Mouse (Mus musculus) megakaryocyte, embryonic 14.5 days (primary cell): ENCODE measurements around the gene Adam10. TPM values are rescaled to one million over a fixed set of nuclear protein-coding genes. Genes with fewer than 3 reads are reported as not detected.

Experiments
- H3K27me3 ChIP-seq: replicated peaks from 2 replicates; pipeline ENCODE3; 2012; ENCODE audit warnings: inconsistent platforms
- H3K36me3 ChIP-seq: replicated peaks from 2 replicates; pipeline ENCODE3; 2012; ENCODE audit warnings: low read length, inconsistent platforms, mixed read lengths
- H3K4me1 ChIP-seq: 2 replicates; pipeline ENCODE4 v1.6.1; 2012; ENCODE audit warnings: inconsistent platforms
- H3K4me3 ChIP-seq: replicated peaks from 2 replicates; pipeline ENCODE3; 2012; ENCODE audit warnings: moderate library complexity, mild to moderate bottlenecking, inconsistent platforms
- H3K9me3 ChIP-seq: 2 replicates; pipeline ENCODE4 v1.6.1; 2012; ENCODE audit warnings: inconsistent platforms
- FLI1 ChIP-seq: IDR thresholded peaks from 2 replicates; pipeline ENCODE4 v1.6.1; 2012; ENCODE audit warnings: low read length, inconsistent platforms, mixed read lengths
- GATA1 ChIP-seq: IDR thresholded peaks from 3 replicates; pipeline ENCODE4 v1.6.1; 2012; ENCODE audit warnings: mixed read lengths, low read length, inconsistent platforms, borderline replicate concordance
- polyA plus RNA-seq: library from polyadenylated mRNA; stranded (reverse); fragments of >175 nt; gene quantifications from 2 replicates; pipeline ENCODE4 v1.2.3, GENCODE M21; 2012; ENCODE audit warnings: low replicate concordance; ENCODE audit not compliant: insufficient read depth

Adam10 gene
- polyA plus RNA-seq, 1 experiment: 25.9 TPM

DNA sequence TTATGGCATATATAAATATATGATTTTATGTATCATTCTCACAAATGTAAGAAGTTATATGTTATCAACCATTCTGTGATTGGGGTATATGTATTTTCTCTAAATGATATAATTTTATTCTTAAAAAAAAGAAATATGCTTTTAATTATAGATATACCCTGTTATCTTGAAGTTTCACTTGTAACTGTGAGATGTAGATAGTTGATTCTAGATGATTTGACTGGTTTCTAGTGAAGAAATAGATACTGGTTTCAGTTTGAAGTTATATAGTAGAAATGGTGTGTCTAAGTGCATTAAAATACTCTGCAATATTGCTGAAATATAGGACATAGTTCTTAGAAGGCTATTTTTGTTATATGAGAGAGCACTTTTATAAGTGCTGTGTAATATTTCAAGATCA is 11.8 kb downstream of the Adam10 start:
- TF ChIP-seq GATA1 (no peak), FLI1 (no peak)
- Histone ChIP-seq H3K9me3 (no peaks in the 10 kb centered on the region), H3K27me3 (no peaks in the 10 kb centered on the region), H3K4me3 (no peak overlapping the region), H3K36me3 (peaks cover 12% of the 10 kb centered on the region), H3K4me1 (peaks cover 95% of the 10 kb centered on the region)

DNA sequence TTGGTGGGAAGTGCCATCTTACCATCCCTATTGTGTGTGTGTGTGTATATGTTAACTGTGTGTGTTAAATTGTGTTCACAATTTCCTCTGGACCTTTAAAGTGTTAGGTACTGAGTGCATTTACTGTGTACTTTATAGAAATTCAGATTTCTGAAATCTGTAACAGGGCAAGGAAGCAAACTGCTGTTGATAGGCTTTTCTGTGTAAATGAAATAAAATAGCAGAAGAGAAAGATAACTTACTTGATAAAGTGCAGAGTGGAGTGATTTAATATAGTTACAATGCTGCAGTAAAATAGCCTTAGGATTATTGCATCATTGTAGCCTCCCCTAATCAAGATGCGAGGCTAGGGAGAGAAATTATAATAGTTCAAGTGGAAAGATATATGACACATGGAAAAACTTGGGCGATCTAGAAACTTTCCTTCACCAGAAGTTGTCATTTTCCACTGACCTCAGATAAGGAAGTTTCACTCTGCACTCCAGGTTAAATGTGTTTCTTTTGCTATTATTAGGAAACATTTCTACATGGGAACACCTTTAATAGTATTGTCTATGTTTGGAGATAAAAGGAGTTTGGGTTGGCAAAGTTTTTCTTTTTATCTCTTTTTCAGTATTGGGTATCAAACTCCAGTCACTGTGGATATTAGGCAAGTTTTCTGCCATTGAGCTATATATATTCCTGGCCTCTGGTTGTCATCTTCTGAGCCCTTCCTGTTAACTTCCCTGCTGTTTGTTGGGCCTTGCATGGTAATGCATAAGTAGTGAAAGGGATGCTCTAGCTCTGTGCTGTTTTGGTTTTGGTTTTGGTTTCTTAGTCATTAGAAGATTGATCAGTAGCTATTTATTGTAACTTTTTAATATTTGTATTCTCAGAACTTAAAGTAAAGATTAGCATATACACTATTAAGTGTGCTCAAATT is 13.2 kb downstream of the Adam10 start:
- H3K36me3 ChIP-seq: peaks cover 6% of the 10 kb centered on the region
- H3K4me1 ChIP-seq: peaks cover 94% of the 10 kb centered on the region
- H3K9me3 ChIP-seq: no peaks in the 10 kb centered on the region
- H3K27me3 ChIP-seq: no peaks in the 10 kb centered on the region
- peak overlapping the region; percentile 73 for H3K4me3 ChIP-seq
- no peak for TF ChIP-seq FLI1
- TF ChIP-seq GATA1: no peak

DNA sequence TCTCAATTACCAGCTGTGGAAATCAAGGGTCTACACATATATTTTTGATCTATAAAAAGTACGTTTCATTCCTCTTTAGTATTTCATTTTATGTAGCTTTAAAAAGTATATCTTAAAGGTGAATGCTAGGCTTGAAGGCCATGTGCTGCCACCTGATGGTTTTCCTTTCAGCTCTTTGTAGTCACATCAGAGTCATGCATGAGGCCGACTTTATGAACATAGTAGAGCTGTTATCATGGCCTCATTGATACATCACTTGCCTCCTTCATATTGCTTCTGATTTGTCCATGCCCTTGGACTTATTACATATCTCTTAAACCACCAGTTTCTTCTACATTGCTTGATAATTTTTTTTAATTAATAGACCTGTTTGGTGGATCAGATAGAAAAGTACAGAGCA is 16.9 kb downstream of the Adam10 start:
- peaks cover 24% of the 10 kb centered on the region for H3K36me3 ChIP-seq
- no peaks in the 10 kb centered on the region for H3K27me3 ChIP-seq
- H3K4me1 ChIP-seq: peaks cover 88% of the 10 kb centered on the region
- no peak overlapping the region for H3K4me3 ChIP-seq
- no peaks in the 10 kb centered on the region for H3K9me3 ChIP-seq
- no peak for TF ChIP-seq GATA1
- TF ChIP-seq FLI1: no peak

DNA sequence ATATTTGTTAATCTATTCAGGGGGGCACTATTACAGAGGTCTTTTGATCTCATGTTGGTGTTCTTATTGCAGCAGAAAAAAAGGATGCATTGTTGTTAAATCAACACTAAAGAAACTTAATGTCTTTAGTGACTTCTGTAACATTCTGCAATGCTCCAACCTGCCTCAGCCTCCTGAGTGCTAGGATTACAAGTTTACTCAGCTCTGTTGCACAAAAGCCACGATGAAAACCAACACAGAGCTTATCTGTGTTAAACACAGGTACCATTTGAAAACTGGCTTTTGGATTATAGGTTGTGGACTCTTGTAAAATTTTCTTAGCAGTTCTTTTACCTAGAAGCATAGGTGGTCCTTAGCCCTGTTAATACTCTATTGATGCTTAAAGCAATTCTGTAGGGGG is 19.3 kb downstream of the Adam10 start:
- TF ChIP-seq GATA1 (no peak), FLI1 (no peak)
- Histone ChIP-seq H3K4me3 (no peak overlapping the region), H3K4me1 (peaks cover 68% of the 10 kb centered on the region), H3K27me3 (no peaks in the 10 kb centered on the region), H3K36me3 (peaks cover 32% of the 10 kb centered on the region), H3K9me3 (no peaks in the 10 kb centered on the region)

DNA sequence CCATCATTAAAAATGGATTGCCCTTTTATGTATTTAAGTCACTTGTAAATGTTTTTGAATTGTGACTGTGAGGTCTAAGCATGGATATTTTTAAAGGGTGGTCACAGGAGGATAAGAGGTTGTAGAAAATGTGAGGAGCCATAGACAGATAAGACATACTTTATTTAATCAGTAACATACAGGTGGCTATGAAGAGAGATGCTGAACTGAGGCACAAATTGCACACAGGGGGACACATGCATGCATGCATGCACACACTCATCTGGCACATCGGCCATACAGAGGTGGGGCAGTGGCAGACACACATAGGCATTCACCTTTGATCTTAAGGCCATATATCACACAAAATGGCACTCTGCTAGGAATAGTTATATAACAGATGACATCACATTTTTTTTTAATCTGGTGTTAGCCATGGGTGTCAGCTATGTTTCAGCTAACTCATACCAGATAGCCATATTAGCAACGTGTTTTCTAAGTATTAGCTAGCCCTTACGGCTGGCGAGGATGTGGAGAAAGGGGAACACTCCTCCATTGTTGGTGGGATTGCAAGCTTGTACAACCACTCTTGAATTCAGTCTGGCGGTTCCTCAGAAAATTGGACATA is 24.9 kb downstream of the Adam10 start:
- no peaks in the 10 kb centered on the region for H3K9me3 ChIP-seq
- peaks cover 65% of the 10 kb centered on the region for H3K36me3 ChIP-seq
- TF ChIP-seq FLI1: no peak
- no peak for TF ChIP-seq GATA1
- peaks cover 41% of the 10 kb centered on the region for H3K4me1 ChIP-seq
- peak overlapping the region; percentile 50 for H3K4me3 ChIP-seq
- H3K27me3 ChIP-seq: no peaks in the 10 kb centered on the region

DNA sequence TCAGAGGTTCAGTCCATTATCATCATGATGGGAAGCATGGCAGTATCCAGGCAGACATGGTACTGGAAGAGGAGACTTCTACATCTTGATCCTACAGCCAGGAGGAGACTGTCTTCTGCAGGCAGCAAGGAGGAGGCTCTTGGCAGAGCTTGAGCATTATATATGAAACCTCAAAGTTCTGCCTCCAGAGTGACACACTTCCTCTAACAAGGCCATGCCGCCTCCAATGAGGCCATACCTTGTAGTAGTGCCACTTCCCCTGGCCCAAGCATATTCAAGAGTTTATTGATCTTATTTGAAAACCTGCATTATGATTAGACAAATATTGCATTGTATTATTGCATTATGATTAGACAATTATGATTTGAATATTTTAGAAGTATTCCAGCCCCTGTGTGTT is 27.6 kb downstream of the Adam10 start:
- Histone ChIP-seq H3K4me3 (no peak overlapping the region), H3K4me1 (peaks cover 41% of the 10 kb centered on the region), H3K27me3 (no peaks in the 10 kb centered on the region), H3K9me3 (no peaks in the 10 kb centered on the region), H3K36me3 (peaks cover 85% of the 10 kb centered on the region)
- TF ChIP-seq GATA1: no peak
- no peak for TF ChIP-seq FLI1

DNA sequence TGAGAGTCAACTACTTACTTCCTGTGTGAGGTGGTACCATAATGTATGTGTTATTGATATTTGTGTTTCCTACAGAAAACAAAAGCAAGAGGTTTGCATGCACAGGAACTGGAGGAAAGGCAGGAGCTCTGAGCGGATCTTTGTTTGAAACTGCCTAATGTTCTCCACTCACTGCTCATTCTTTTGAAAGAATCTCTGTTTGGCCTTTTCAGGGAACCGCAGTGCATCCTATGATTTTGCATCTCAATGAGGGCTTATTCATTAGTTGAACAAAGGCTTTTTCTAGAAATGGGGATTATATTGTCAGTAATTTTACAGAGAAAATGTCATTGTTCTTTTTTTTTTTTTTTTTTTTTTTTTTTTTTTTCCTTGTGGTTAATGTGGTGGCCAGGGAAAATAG is 50.7 kb downstream of the Adam10 start:
- H3K27me3 ChIP-seq: no peaks in the 10 kb centered on the region
- no peak overlapping the region for H3K4me3 ChIP-seq
- H3K9me3 ChIP-seq: no peaks in the 10 kb centered on the region
- H3K36me3 ChIP-seq: peaks cover 71% of the 10 kb centered on the region
- peaks cover 72% of the 10 kb centered on the region for H3K4me1 ChIP-seq
- TF ChIP-seq GATA1 (no peak), FLI1 (no peak)

DNA sequence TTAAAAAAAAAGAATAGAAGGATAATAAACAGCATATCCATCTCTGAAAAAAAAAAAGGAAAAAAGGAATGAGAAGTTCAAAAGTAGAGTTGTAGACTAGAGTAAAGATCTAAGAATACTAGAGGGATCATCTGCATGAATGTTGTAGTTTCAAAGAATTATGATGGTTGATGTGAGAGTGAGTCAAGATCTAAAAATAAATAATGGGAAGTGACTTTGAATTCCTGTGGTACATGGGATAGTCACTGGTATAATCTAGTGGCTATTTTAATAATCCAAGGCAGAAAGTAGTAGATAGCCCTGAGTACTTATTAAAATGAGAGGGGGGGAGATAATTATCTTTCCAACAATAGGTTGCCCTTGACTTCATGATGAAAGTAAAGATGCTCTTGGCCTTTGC is 52.3 kb downstream of the Adam10 start:
- Histone ChIP-seq H3K4me3 (no peak overlapping the region), H3K36me3 (peaks cover 73% of the 10 kb centered on the region), H3K27me3 (no peaks in the 10 kb centered on the region), H3K9me3 (no peaks in the 10 kb centered on the region), H3K4me1 (peaks cover 67% of the 10 kb centered on the region)
- TF ChIP-seq FLI1 (no peak), GATA1 (no peak)

DNA sequence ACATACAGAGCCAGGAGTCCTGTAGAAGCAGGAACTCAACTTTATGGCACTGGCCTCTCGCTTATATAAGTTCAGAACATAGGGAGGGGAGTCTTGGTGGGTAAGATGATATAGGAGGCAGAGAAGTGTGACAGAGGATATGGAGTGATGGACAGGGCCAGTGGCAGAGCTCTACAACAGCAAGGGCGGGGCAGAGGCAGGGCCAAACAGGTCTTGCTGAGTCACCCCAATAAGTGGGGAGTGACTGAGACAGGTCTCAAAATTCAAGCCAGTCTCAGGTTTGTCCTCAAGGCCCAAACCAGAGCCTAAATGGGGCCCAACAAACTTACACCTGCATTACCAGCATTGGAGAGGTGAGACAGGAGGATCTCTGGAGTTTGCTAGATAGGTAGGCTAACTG is 54.4 kb downstream of the Adam10 start:
- TF ChIP-seq FLI1 (no peak), GATA1 (no peak)
- H3K9me3 ChIP-seq: no peaks in the 10 kb centered on the region
- no peak overlapping the region for H3K4me3 ChIP-seq
- H3K27me3 ChIP-seq: no peaks in the 10 kb centered on the region
- H3K36me3 ChIP-seq: peaks cover 78% of the 10 kb centered on the region
- H3K4me1 ChIP-seq: peaks cover 75% of the 10 kb centered on the region

DNA sequence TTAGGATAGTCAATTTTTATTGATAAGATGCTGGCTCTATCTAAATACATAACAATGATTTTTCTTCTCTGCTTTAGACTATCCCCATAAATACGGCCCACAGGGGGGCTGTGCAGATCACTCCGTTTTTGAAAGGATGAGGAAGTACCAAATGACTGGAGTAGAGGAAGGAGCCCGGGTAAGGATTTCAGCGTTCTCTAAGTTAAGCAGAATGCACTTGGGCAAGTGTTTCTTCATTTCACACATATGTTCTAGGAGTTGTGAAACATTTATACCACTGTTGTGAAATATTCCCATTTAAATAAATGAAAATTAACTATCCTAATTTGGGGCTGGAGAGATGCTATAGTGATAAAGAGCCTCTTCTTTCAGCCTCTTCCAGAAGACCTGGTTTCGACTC is 61.2 kb downstream of the Adam10 start:
- H3K9me3 ChIP-seq: no peaks in the 10 kb centered on the region
- H3K4me3 ChIP-seq: no peak overlapping the region
- no peaks in the 10 kb centered on the region for H3K27me3 ChIP-seq
- H3K36me3 ChIP-seq: peaks cover 83% of the 10 kb centered on the region
- H3K4me1 ChIP-seq: peaks cover 30% of the 10 kb centered on the region
- TF ChIP-seq FLI1 (no peak), GATA1 (no peak)
